ENCODE assay signal across 15 mouse cellular contexts in genomic region chr15:9454198-9454597, GRCm38 (mm10). TPM values are rescaled to one million over a fixed set of nuclear protein-coding genes. Genes with fewer than 3 reads are reported as not detected.
A peak's percentile ranks its signal among the peaks of the same experiment; 100 is the strongest.
DNase-seq lines count a peak whose midpoint lies in the region; ATAC-seq lines count a peak whose summit lies in the region.
"Had no signal": no experiment of that assay in that cellular context is flagged by ENCODE, and none has a peak within 500 bp of the region (broad histone marks: within the 10 kb centered on the region; RNA-seq: fewer than 3 reads in every experiment).

No protein-coding gene starts in this region.

- H3K36me3 ChIP-seq in forebrain, embryonic 14.5 days (ENCODE audit: control insufficient read depth, insufficient read depth, low read length): no peaks in the 10 kb centered on the region
- no peaks in the 10 kb centered on the region for H3K36me3 ChIP-seq in forebrain, embryonic 13.5 days (ENCODE audit: poor library complexity, severe bottlenecking)
- H3K36me3 ChIP-seq in hindbrain, embryonic 16.5 days (ENCODE audit: control insufficient read depth, insufficient read depth, low read length): no peaks in the 10 kb centered on the region
- no peaks in the 10 kb centered on the region for H3K36me3 ChIP-seq in hindbrain, embryonic 11.5 days (ENCODE audit: control insufficient read depth, insufficient read depth, low read length)
- H3K36me3 ChIP-seq: embryonic facial prominence, embryonic 13.5 days; forebrain, embryonic 15.5 days; limb, embryonic 15.5 days; neural tube, embryonic 13.5 days had no signal

- no peak overlapping the region for H3K9ac ChIP-seq in forebrain, embryonic 14.5 days (ENCODE audit: low read length)
- H3K9ac ChIP-seq in forebrain, embryonic 13.5 days: no peak overlapping the region
- H3K9ac ChIP-seq in hindbrain, embryonic 16.5 days (ENCODE audit: low read depth, low read length): no peak overlapping the region
- H3K9ac ChIP-seq in hindbrain, embryonic 11.5 days (ENCODE audit: low read depth, low read length): no peak overlapping the region
- H3K9ac ChIP-seq: embryonic facial prominence, embryonic 13.5 days; forebrain, embryonic 15.5 days; limb, embryonic 15.5 days; neural tube, embryonic 13.5 days had no signal

- peak; percentile 3 for DNase-seq in forebrain, embryonic 14.5 days (ENCODE audit: low spot score)
- DNase-seq in hindbrain, embryonic 11.5 days (ENCODE audit: low spot score): no peak
- peak; percentile 3 for DNase-seq in urinary bladder, postnatal 14 days (ENCODE audit: low spot score)
- no peak for DNase-seq in urinary bladder, postnatal 25 days (ENCODE audit: low spot score)
- no peak for DNase-seq in thymus, postnatal 0 days (ENCODE audit: low spot score)
- DNase-seq: kidney, adult 9 months; lung, adult 18-20 months; right cerebral cortex, adult 18-20 months had no signal

- no peaks in the 10 kb centered on the region for H3K9me3 ChIP-seq in forebrain, embryonic 14.5 days (replicated peaks; ENCODE audit: control insufficient read depth, low read length)
- no peaks in the 10 kb centered on the region for H3K9me3 ChIP-seq in forebrain, embryonic 13.5 days (replicated peaks)
- H3K9me3 ChIP-seq in hindbrain, embryonic 16.5 days (ENCODE audit: control insufficient read depth, low read length): no peaks in the 10 kb centered on the region
- no peaks in the 10 kb centered on the region for H3K9me3 ChIP-seq in hindbrain, embryonic 11.5 days (ENCODE audit: control insufficient read depth, low read length)
- H3K9me3 ChIP-seq: embryonic facial prominence, embryonic 13.5 days; forebrain, embryonic 15.5 days; limb, embryonic 15.5 days; neural tube, embryonic 13.5 days had no signal

- H3K4me1 ChIP-seq in forebrain, embryonic 14.5 days (ENCODE audit: control insufficient read depth, insufficient read depth, low read length): no peaks in the 10 kb centered on the region
- H3K4me1 ChIP-seq in forebrain, embryonic 13.5 days: no peaks in the 10 kb centered on the region
- no peaks in the 10 kb centered on the region for H3K4me1 ChIP-seq in hindbrain, embryonic 16.5 days (ENCODE audit: control insufficient read depth, insufficient read depth, low read depth, low read length)
- H3K4me1 ChIP-seq in hindbrain, embryonic 11.5 days (replicated peaks; ENCODE audit: control insufficient read depth, insufficient read depth, low read length): no peaks in the 10 kb centered on the region
- H3K4me1 ChIP-seq: embryonic facial prominence, embryonic 13.5 days; forebrain, embryonic 15.5 days; limb, embryonic 15.5 days; neural tube, embryonic 13.5 days had no signal

- 81% methylated on average over 4 of the region's 4 CpGs for WGBS in forebrain, embryonic 14.5 days
- WGBS in forebrain, embryonic 13.5 days: 88% methylated on average over 4 of the region's 4 CpGs
- 82% methylated on average over 4 of the region's 4 CpGs for WGBS in hindbrain, embryonic 16.5 days
- whole genome bisulfite sequencing in hindbrain, embryonic 11.5 days: 86% methylated on average over 4 of the region's 4 CpGs

- no peak overlapping the region for H3K27ac ChIP-seq in forebrain, embryonic 14.5 days (ENCODE audit: low read depth, low read length)
- no peak overlapping the region for H3K27ac ChIP-seq in forebrain, embryonic 13.5 days
- H3K27ac ChIP-seq in hindbrain, embryonic 16.5 days (ENCODE audit: low read depth, low read length): no peak overlapping the region
- H3K27ac ChIP-seq in hindbrain, embryonic 11.5 days (ENCODE audit: low read depth, low read length): no peak overlapping the region
- H3K27ac ChIP-seq: embryonic facial prominence, embryonic 13.5 days; forebrain, embryonic 15.5 days; limb, embryonic 15.5 days; neural tube, embryonic 13.5 days had no signal

- H3K4me3 ChIP-seq in forebrain, embryonic 14.5 days (ENCODE audit: low read depth, low read length): no peak overlapping the region
- H3K4me3 ChIP-seq in forebrain, embryonic 13.5 days: no peak overlapping the region
- H3K4me3 ChIP-seq in hindbrain, embryonic 16.5 days (ENCODE audit: low read length): no peak overlapping the region
- H3K4me3 ChIP-seq in hindbrain, embryonic 11.5 days (ENCODE audit: low read depth, low read length): no peak overlapping the region
- H3K4me3 ChIP-seq: embryonic facial prominence, embryonic 13.5 days; forebrain, embryonic 15.5 days; limb, embryonic 15.5 days; neural tube, embryonic 13.5 days had no signal

- no peaks in the 10 kb centered on the region for H3K27me3 ChIP-seq in forebrain, embryonic 14.5 days (replicated peaks; ENCODE audit: control insufficient read depth, insufficient read depth, low read length)
- H3K27me3 ChIP-seq in forebrain, embryonic 13.5 days: no peaks in the 10 kb centered on the region
- H3K27me3 ChIP-seq in hindbrain, embryonic 16.5 days (replicated peaks; ENCODE audit: control insufficient read depth, insufficient read depth, low read length): no peaks in the 10 kb centered on the region
- H3K27me3 ChIP-seq in hindbrain, embryonic 11.5 days (ENCODE audit: control insufficient read depth, insufficient read depth, low read length): no peaks in the 10 kb centered on the region
- H3K27me3 ChIP-seq: embryonic facial prominence, embryonic 13.5 days; forebrain, embryonic 15.5 days; limb, embryonic 15.5 days; neural tube, embryonic 13.5 days had no signal

- no peak overlapping the region for H3K4me2 ChIP-seq in forebrain, embryonic 14.5 days (ENCODE audit: low read length)
- H3K4me2 ChIP-seq in forebrain, embryonic 13.5 days: no peak overlapping the region
- no peak overlapping the region for H3K4me2 ChIP-seq in hindbrain, embryonic 16.5 days (ENCODE audit: low read length)
- H3K4me2 ChIP-seq in hindbrain, embryonic 11.5 days (replicated peaks; ENCODE audit: low read depth, low read length): no peak overlapping the region
- H3K4me2 ChIP-seq: embryonic facial prominence, embryonic 13.5 days; forebrain, embryonic 15.5 days; limb, embryonic 15.5 days; neural tube, embryonic 13.5 days had no signal

- no peak for ATAC-seq in forebrain, embryonic 14.5 days
- ATAC-seq in forebrain, embryonic 13.5 days: no peak
- ATAC-seq in hindbrain, embryonic 16.5 days: peak; percentile 57
- no peak for ATAC-seq in hindbrain, embryonic 11.5 days (ENCODE audit: low FRiP score)
- ATAC-seq in activated CD4-positive, CD25-positive, alpha-beta regulatory T cell, adult 4 months: no peak

RNA-seq across cellular contexts. Expression of gene Capsl, which starts 18.4 kb away (rescaled TPM):
- polyA plus RNA-seq in forebrain, embryonic 14.5 days (2014; fragmentation: Nextera tagmentation; extraction: Ambion mirVana): 2.6 and 2.7 TPM in 2 replicates
- 1.2 and 2.3 TPM in 2 replicates for polyA plus RNA-seq in forebrain, embryonic 13.5 days (2015; fragmentation: Nextera tagmentation; extraction: Ambion mirVana)
- polyA plus RNA-seq in hindbrain, embryonic 16.5 days (2015; fragmentation: Nextera tagmentation; extraction: Ambion mirVana): 5.9 TPM in 2 replicates
- 3.1 TPM in 2 replicates for polyA plus RNA-seq in hindbrain, embryonic 11.5 days (2014; fragmentation: Nextera tagmentation; extraction: Ambion mirVana)
- 6.2 and 7.4 TPM in 2 replicates for polyA plus RNA-seq in thymus, postnatal 0 days (2015; fragmentation: Nextera tagmentation; extraction: Ambion mirVana)
- polyA plus RNA-seq in activated CD4-positive, CD25-positive, alpha-beta regulatory T cell, adult 4 months (2017; shearing (Covaris generic)): 1 to 10 TPM; 2.4 to 7.9 TPM

Comparison
In these comparisons a context has a peak if more than half of its experiments do, and no peak if none do; other contexts are left out.
1. DNase-seq: peak in forebrain, embryonic 14.5 days (single experiment) and urinary bladder, postnatal 14 days (single experiment); none in hindbrain, embryonic 11.5 days (single experiment), urinary bladder, postnatal 25 days (single experiment) and thymus, postnatal 0 days (single experiment).